Mouse (Mus musculus) bone marrow, adult 2 months (tissue): Measurements from ENCODE around the gene Inpp1. TPM values are rescaled to one million over a fixed set of nuclear protein-coding genes. Genes with fewer than 3 reads are reported as not detected.

Source experiments
- H3K27ac ChIP-seq: fragments of 200-500 bp; 2 replicates; pipeline ENCODE4 v1.5.1; 2012; ENCODE audit warnings: low read depth, mild to moderate bottlenecking, control low read depth, inconsistent platforms, low read length; ENCODE audit not compliant: control insufficient read depth, poor library complexity, insufficient read depth
- H3K4me1 ChIP-seq: fragments of 200-500 bp; 2 replicates; pipeline ENCODE4 v1.6.1; 2011; ENCODE audit warnings: low read length; ENCODE audit not compliant: control insufficient read depth, insufficient read depth
- H3K4me3 ChIP-seq: fragments of 200-500 bp; replicated peaks from 2 replicates; pipeline ENCODE3; 2011; ENCODE audit warnings: mild to moderate bottlenecking, low read depth, low read length, control low read depth; ENCODE audit not compliant: control insufficient read depth
- CTCF ChIP-seq: fragments of 200-500 bp; IDR thresholded peaks from 2 replicates; pipeline ENCODE4 v1.5.1; 2011; ENCODE audit warnings: low read length, control low read depth; ENCODE audit not compliant: control insufficient read depth, insufficient read depth
- POLR2A ChIP-seq: fragments of 200-500 bp; IDR thresholded peaks from 2 replicates; pipeline ENCODE4 v1.6.1; 2011; ENCODE audit warnings: low read depth, mild to moderate bottlenecking, control low read depth, low read length, borderline replicate concordance; ENCODE audit not compliant: control insufficient read depth
- WGBS: fragments of 180-500 bp; shearing (Covaris S2); methylation state at CpG from one replicate; pipeline ENCODE4 v1.1.7; 2018; 5-methylcytosine and 5-hydroxymethylcytosine counted together
- polyA plus RNA-seq: library from polyadenylated mRNA; stranded (reverse); fragments of >200 nt; gene quantifications from 2 replicates; pipeline ENCODE4 v1.2.4, GENCODE M21; 2011; ENCODE audit warnings: low replicate concordance; ENCODE audit not compliant: missing spikeins, insufficient read depth, insufficient read length

Inpp1 gene
- polyA plus RNA-seq, 1 experiment = 15.8 TPM

GRCm38 (mm10) chr1:52763894-52764809, 53.3 kb downstream of the Inpp1 start:
- Histone ChIP-seq H3K4me1 (no peaks in the 10 kb centered on the region), H3K27ac (no peak overlapping the region), H3K4me3 (peak overlapping the region; percentile 19)
- WGBS = 22% methylated on average over 4 of the region's 4 CpGs
- TF ChIP-seq POLR2A (no peak), CTCF (no peak)

GRCm38 (mm10) chr1:52758174-52758573, 59.3 kb downstream of the Inpp1 start:
- Histone ChIP-seq H3K4me3 (no peak overlapping the region), H3K4me1 (no peaks in the 10 kb centered on the region; the same call in 1 of the 2 replicates), H3K27ac (no peak overlapping the region)
- 76% methylated on average over 1 of the region's 1 CpGs for WGBS
- TF ChIP-seq CTCF = no peak
- TF ChIP-seq POLR2A = no peak

- WGBS = 46% methylated on average over 1 of the region's 1 CpGs
- TF ChIP-seq POLR2A = no peak
- no peak for TF ChIP-seq CTCF
- Histone ChIP-seq H3K4me1 (no peaks in the 10 kb centered on the region; the same call in 1 of the 2 replicates), H3K27ac (no peak overlapping the region), H3K4me3 (no peak overlapping the region)
These were observed 63.2 kb downstream of the Inpp1 start for GRCm38 (mm10) chr1:52754331-52754730.

- no peak for TF ChIP-seq POLR2A
- no peak for TF ChIP-seq CTCF
- no peak overlapping the region for H3K27ac ChIP-seq
- H3K4me1 ChIP-seq = no peaks in the 10 kb centered on the region; the same call in 1 of the 2 replicates
- no peak overlapping the region for H3K4me3 ChIP-seq
- 29% methylated on average over 2 of the region's 2 CpGs for WGBS
These were observed 63.7 kb downstream of the Inpp1 start for GRCm38 (mm10) chr1:52753828-52754227.

- 33% methylated on average over 3 of the region's 3 CpGs for WGBS
These were observed 64.8 kb downstream of the Inpp1 start for GRCm38 (mm10) chr1:52752706-52753105.

GRCm38 (mm10) chr1:52751634-52752033, 65.9 kb downstream of the Inpp1 start:
- 87% methylated on average over 1 of the region's 1 CpGs for WGBS
- H3K27ac ChIP-seq = no peak overlapping the region
- H3K4me3 ChIP-seq = no peak overlapping the region
- no peak for TF ChIP-seq CTCF
- TF ChIP-seq POLR2A = no peak
- no peaks in the 10 kb centered on the region; the same call in 1 of the 2 replicates for H3K4me1 ChIP-seq

More at GRCm38 (mm10) chr1:52752706-52753105, 64.8 kb downstream of the Inpp1 start:
- no peak for TF ChIP-seq POLR2A
- TF ChIP-seq CTCF = no peak
- Histone ChIP-seq H3K27ac (no peak overlapping the region), H3K4me1 (no peaks in the 10 kb centered on the region; the same call in 1 of the 2 replicates), H3K4me3 (no peak overlapping the region)

GRCm38 (mm10) chr1:52749978-52750377, 67.5 kb downstream of the Inpp1 start:
- no peak for TF ChIP-seq CTCF
- TF ChIP-seq POLR2A = no peak
- WGBS = 79% methylated on average over 1 of the region's 1 CpGs
- no peak overlapping the region for H3K4me3 ChIP-seq
- no peaks in the 10 kb centered on the region; the same call in 1 of the 2 replicates for H3K4me1 ChIP-seq
- no peak overlapping the region for H3K27ac ChIP-seq

GRCm38 (mm10) chr1:52748260-52748659, 69.2 kb downstream of the Inpp1 start:
- WGBS = 21% methylated on average over 3 of the region's 3 CpGs
- Histone ChIP-seq H3K4me1 (no peaks in the 10 kb centered on the region), H3K27ac (no peak overlapping the region), H3K4me3 (no peak overlapping the region)
- no peak for TF ChIP-seq CTCF
- TF ChIP-seq POLR2A = no peak
